Mouse (Mus musculus): ENCODE data around the gene Micall2. TPM values are rescaled to one million over a fixed set of nuclear protein-coding genes. Genes with fewer than 3 reads are reported as not detected.
A peak's percentile ranks its signal among the peaks of the same experiment; 100 is the strongest.
"Not testable (repeated sequence)": the region's sequence is repeated elsewhere in the genome, so short reads cannot be mapped to it uniquely, and the experiment has no call there.

Gene Micall2
- polyA plus RNA-seq, 1 experiment, result 5.0 TPM

DNA sequence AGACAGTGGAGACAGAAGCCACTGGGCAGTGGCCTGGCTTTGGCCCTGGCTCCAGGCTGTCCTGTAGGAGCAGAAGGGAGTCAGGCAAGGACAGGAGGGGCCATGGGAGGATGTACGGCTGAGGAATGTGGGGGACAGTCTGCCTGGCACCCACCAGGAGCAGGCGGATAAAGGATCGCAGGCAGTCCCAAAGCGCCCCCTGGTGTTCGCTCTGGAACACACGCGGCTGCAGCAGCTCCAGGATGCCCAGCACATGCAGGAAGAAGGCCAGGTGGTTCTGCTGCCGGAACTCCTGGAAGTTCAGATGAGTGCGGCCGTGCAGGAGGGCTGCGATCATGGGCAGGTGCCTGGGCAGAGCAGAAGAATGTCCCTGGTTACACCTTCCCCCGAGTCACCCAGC lies 18.6 kb upstream of the Micall2 start:
- 35% methylated on average over 12 of the region's 12 CpGs for WGBS
- no peak for TF ChIP-seq POLR2A (IDR thresholded peaks at IDR 0.05; ENCODE audit: borderline replicate concordance, extremely low read depth, low read depth, low read length)
- TF ChIP-seq CTCF (IDR thresholded peaks at IDR 0.05; ENCODE audit: insufficient read depth, low read length), result peak; percentile 64
- Histone ChIP-seq H3K4me1 (ENCODE audit: control insufficient read depth, insufficient read depth, low read length) (no peaks in the 10 kb centered on the region), H3K4me3 (replicated peaks; ENCODE audit: extremely low read depth, low read depth, low read length) (no peak overlapping the region)
- DNase-seq, result peak; percentile 52

DNA sequence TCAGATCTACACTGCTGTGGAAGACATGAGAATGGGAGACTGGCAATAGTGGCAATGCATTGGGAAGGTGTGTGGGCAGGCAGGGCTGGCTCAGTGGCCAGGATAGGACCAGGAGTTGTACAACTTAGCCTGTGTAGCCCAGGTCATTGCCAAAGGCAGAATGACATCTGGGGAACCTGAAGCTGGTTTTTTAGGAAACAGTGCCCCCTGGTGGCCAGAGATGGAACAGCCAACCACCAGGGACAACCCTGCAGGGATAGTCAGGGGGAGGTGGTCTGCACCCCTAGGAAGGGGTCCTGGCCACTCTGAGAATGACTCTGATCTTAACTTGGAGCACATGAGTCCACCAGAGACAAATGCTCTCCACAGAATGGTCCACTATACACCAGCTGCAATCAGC lies 14.4 kb upstream of the Micall2 start:
- Histone ChIP-seq H3K4me1 (ENCODE audit: control insufficient read depth, insufficient read depth, low read length) (no peaks in the 10 kb centered on the region), H3K4me3 (replicated peaks; ENCODE audit: extremely low read depth, low read depth, low read length) (no peak overlapping the region)
- TF ChIP-seq POLR2A (IDR thresholded peaks at IDR 0.05; ENCODE audit: borderline replicate concordance, extremely low read depth, low read depth, low read length), result no peak
- TF ChIP-seq CTCF (IDR thresholded peaks at IDR 0.05; ENCODE audit: insufficient read depth, low read length), result peak; percentile 79
- peak; percentile 71 for DNase-seq

DNA sequence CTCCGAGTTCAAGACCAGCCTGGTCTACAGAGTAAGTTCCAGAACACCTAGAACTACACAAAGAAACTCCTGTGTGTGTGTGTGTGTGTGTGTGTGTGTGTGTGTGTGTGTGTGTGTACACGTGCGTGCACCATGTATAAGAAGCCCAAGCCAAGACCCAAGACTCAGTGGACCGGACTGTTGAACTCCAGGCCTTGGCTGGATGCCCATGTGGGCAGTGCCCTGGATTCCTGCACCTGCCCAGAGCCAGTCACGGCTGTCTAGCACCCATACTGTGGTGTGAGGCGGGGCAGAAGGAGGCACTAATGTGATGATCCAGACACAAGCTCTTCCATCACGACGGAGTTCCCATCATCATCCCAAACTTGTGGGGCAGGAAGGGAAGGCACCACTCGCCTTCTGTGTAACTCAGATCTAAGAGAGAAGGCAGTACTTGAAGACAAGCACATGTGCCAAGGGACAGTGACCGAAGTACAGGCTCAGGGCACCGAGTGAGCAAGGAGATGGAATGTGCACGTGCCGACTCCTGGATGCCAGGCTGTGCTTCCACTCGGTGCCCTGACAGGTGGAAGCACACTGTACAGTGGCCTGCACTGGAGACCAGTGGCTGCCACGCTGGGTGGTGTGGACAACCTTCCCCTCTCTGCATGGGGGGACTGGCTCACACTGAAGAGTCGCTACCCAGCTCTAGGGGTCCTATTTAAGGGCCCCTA lies 13.4 kb upstream of the Micall2 start:
- Histone ChIP-seq H3K4me3 (replicated peaks; ENCODE audit: extremely low read depth, low read depth, low read length) (no peak overlapping the region), H3K4me1 (ENCODE audit: control insufficient read depth, insufficient read depth, low read length) (no peaks in the 10 kb centered on the region)
- no peak for TF ChIP-seq CTCF (IDR thresholded peaks at IDR 0.05; ENCODE audit: insufficient read depth, low read length)
- no peak for TF ChIP-seq POLR2A (IDR thresholded peaks at IDR 0.05; ENCODE audit: borderline replicate concordance, extremely low read depth, low read depth, low read length)
- whole genome bisulfite sequencing, result 76% methylated on average over 16 of the region's 16 CpGs
- no peak for DNase-seq

DNA sequence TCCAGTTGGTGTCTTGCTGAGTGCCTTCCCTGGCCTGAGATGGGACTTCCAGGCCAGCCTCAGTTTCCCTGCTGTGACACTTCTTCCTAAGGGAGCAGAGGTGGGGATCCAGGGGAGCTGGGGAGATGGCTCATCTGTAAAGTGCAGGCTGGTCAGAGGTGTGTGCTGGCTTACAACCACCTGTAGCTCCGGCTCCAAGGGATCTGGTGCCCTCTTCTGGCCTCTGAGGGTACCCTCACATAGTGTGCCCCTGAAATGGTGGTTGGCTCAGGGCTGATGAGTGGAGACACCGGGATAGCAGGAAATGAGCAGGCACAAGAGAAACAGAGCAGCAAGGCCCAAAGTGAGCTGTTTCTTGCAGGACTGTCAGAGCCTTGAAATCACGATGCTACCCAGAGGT lies 9.6 kb upstream of the Micall2 start:
- DNase-seq, result peak; percentile 61
- 7% methylated on average over 3 of the region's 3 CpGs for WGBS
- no peaks in the 10 kb centered on the region for H3K4me1 ChIP-seq (ENCODE audit: control insufficient read depth, insufficient read depth, low read length)
- H3K4me3 ChIP-seq (replicated peaks; ENCODE audit: extremely low read depth, low read depth, low read length), result no peak overlapping the region
- TF ChIP-seq POLR2A (IDR thresholded peaks at IDR 0.05; ENCODE audit: borderline replicate concordance, extremely low read depth, low read depth, low read length) (no peak), CTCF (IDR thresholded peaks at IDR 0.05; ENCODE audit: insufficient read depth, low read length) (peak; percentile 89)

DNA sequence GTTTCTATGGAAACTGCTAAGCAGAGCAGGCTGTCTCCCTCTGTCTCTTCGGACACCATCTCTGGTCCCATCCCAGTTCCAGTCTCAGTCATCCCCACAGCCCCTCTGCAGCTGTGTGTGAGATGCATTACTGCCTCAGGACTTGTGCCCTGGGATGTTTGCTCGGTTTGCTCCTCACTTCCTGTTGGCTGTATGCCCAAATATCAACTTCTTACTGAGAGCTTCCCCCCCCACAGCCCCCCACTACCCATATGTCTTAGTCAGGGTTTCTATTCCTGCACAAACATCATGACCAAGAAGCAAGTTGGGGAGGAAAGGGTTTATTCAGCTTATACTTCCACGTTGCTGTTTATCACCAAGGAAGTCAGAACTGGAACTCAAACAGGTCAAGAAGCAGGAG lies 6.5 kb upstream of the Micall2 start:
- WGBS, result 24% methylated on average over 3 of the region's 3 CpGs
- DNase-seq; H3K4me3 ChIP-seq (replicated peaks; ENCODE audit: extremely low read depth, low read depth, low read length); H3K4me1 ChIP-seq (ENCODE audit: control insufficient read depth, insufficient read depth, low read length): not testable (repeated sequence)

DNA sequence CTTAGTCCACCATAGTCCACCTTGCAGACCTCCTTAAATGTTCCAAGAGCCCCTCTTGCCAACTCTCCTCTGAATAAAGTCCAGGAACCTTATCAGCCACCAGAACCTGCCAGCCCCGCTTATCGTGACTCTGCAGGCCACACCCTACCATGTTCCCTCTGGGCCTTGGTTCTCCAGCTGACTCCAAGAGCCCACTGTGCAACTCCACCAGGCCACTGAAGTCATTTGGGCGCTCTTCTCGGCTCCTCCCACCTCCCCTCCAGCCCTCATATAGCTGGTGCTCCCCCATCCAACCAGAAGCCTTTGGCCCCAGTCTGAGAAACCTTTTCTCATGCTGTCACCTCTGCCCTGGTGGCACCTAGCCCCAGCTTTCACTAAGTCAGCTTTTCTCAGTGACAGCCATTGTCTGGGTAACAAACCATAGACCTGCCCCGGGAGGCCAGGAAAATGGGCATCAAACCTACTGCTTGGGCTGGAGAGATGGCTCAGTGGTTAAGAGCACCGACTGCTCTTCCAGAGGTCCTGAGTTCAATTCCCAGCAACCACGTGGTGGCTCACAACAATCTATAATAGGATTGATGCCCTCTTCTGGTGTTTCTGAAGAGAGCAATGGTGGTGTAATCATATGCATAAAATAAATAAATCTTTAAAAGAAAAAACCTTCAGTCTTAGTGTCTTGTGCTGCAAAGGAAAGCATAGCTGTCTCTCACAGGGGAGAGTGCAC lies 2.6 kb upstream of the Micall2 start:
- H3K4me3 ChIP-seq (replicated peaks; ENCODE audit: extremely low read depth, low read depth, low read length), result no peak overlapping the region
- 72% methylated on average over 7 of the region's 7 CpGs for WGBS
- no peak for DNase-seq
- TF ChIP-seq POLR2A (IDR thresholded peaks at IDR 0.05; ENCODE audit: borderline replicate concordance, extremely low read depth, low read depth, low read length), result no peak
- no peak for TF ChIP-seq CTCF (IDR thresholded peaks at IDR 0.05; ENCODE audit: insufficient read depth, low read length)
- peaks cover 13% of the 10 kb centered on the region for H3K4me1 ChIP-seq (ENCODE audit: control insufficient read depth, insufficient read depth, low read length)

DNA sequence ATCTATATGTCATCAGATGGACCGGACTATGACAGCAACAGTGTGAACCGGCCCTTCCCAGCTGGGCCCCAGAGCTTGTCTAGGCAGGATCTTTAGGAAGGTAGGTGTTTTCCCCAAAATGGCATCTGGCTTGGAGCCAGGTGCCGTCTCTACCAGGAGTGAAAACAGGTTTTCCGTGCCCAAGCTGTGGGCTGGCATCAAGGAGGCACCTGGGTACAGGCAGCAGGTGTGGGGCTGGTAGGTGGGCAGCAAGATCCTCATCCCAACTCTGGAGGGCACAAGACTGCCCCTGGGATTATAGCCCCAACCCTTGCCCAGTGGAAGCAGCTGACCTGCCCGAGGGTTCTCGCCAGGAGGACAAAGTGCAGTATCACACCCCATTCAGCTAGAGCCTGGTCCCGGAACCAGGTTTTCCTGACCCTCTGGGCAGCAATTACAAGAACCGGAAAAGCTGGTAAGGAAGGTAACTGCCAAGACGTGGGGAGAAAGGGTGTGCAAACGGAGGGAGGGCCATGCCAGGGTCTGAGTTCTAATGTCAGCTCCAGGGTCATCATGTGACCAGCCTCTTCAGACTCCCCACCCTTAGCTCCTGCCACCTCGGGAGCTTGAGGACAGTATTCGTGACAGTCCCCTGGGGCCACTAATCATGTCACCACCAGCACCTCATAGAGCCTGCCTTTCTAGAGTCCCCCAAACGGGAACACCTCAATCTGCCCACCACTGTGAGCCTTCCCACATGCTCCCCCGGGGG lies 1.9 kb upstream of the Micall2 start:
- TF ChIP-seq CTCF (IDR thresholded peaks at IDR 0.05; ENCODE audit: insufficient read depth, low read length), result no peak
- 76% methylated on average over 14 of the region's 14 CpGs for WGBS
- no peak for DNase-seq
- Histone ChIP-seq H3K4me1 (ENCODE audit: control insufficient read depth, insufficient read depth, low read length) (peaks cover 13% of the 10 kb centered on the region), H3K4me3 (replicated peaks; ENCODE audit: extremely low read depth, low read depth, low read length) (no peak overlapping the region)

DNA sequence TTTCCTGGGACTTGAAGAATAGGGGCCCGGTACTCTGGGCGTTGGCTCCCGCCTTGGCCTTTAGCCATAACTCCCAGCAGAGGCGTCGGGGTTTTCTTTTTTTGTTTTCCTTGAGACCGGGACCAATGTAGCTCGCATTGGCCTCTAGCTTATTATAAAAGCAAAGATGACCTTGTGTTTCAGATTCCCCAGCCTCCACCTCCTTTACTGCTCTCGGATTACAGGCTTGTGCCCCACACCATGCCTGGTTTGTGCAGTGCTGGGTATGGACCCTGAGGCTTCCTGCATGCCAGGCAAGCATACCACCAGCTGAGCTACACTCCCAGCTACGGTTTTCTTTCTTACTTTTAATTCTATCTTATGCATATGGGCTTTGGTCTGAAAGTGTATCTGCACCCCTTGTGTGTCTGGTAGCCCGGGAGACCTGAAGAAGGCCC lies 386 bp upstream of the Micall2 start:
- WGBS, result 11% methylated on average over 10 of the region's 10 CpGs
- H3K4me3 ChIP-seq (replicated peaks; ENCODE audit: extremely low read depth, low read depth, low read length), result peak overlapping the region; percentile 50
- no peak for DNase-seq
- H3K4me1 ChIP-seq (ENCODE audit: control insufficient read depth, insufficient read depth, low read length), result peaks cover 13% of the 10 kb centered on the region
- TF ChIP-seq POLR2A (IDR thresholded peaks at IDR 0.05; ENCODE audit: borderline replicate concordance, extremely low read depth, low read depth, low read length), result no peak
- no peak for TF ChIP-seq CTCF (IDR thresholded peaks at IDR 0.05; ENCODE audit: insufficient read depth, low read length)

DNA sequence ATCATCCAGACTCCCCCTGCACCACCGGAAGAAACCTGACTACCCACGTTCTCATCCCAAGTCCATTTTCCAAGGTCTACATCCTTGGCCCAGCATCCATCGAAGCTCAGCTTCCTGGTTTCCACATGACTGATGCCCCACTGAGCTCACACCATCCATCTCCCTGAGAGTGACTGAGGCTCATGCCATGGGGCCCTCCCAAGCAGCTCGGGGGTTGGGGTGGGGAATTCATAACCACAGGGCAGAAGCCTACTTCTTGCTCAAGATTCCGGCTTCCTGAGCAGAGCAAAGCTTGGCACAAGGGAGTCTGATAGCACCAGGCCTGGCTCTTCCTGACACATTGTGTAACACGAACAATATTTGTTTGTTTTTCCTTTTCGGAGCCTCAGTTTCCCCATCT lies 1.4 kb downstream of the Micall2 start:
- Histone ChIP-seq H3K4me1 (ENCODE audit: control insufficient read depth, insufficient read depth, low read length) (peaks cover 13% of the 10 kb centered on the region), H3K4me3 (replicated peaks; ENCODE audit: extremely low read depth, low read depth, low read length) (no peak overlapping the region)
- DNase-seq, result no peak
- TF ChIP-seq POLR2A (IDR thresholded peaks at IDR 0.05; ENCODE audit: borderline replicate concordance, extremely low read depth, low read depth, low read length), result no peak
- no peak for TF ChIP-seq CTCF (IDR thresholded peaks at IDR 0.05; ENCODE audit: insufficient read depth, low read length)
- 57% methylated on average over 7 of the region's 7 CpGs for WGBS
